Mouse (Mus musculus) CH12.LX (cell line): ENCODE data around the gene Mboat1. TPM values are rescaled to one million over a fixed set of nuclear protein-coding genes. Genes with fewer than 3 reads are reported as not detected.

Experiments used
- DNase-seq: peaks from one replicate; pipeline ENCODE4 v3.0.0-alpha.2; 2013; ENCODE audit errors: extremely low read depth
- H3K27ac ChIP-seq: 2 replicates; pipeline ENCODE4 v1.5.1; 2012; ENCODE audit warnings: low read depth, mild to moderate bottlenecking, control low read depth, moderate library complexity; ENCODE audit not compliant: insufficient read depth
- H3K27me3 ChIP-seq: replicated peaks from 2 replicates; pipeline ENCODE3; 2012; ENCODE audit warnings: inconsistent platforms
- H3K36me3 ChIP-seq, 2 experiments: replicated peaks in 1 of 2; 2 replicates each; pipeline versions ENCODE3 to v1.6.1; 2012; ENCODE audit warnings: inconsistent platforms in 1 of 2, low read length in 1 of 2, mild to moderate bottlenecking in 1 of 2, mixed read lengths in 1 of 2, moderate library complexity in 1 of 2; ENCODE audit not compliant: control insufficient read depth in 1 of 2, insufficient read depth in 1 of 2
- H3K4me1 ChIP-seq, 2 experiments: 2 replicates each; pipeline ENCODE4 v1.6.1; 2012; ENCODE audit warnings: inconsistent platforms in 1 of 2, moderate library complexity in 1 of 2; ENCODE audit not compliant: insufficient read depth in 2 of 2, control insufficient read depth in 1 of 2
- H3K4me2 ChIP-seq: 2 replicates; pipeline ENCODE4 v1.6.1; 2012; ENCODE audit warnings: low read depth, mild to moderate bottlenecking, control low read depth; ENCODE audit not compliant: poor library complexity, insufficient read depth, severe bottlenecking
- H3K4me3 ChIP-seq, 3 experiments: fragments of 150-350 bp in 1 of 3; sonication (generic) in 1 of 3; replicated peaks in 1 of 3; 2 replicates each; pipeline versions ENCODE3 to v1.5.1; 2011 to 2012; ENCODE audit warnings: low read depth in 2 of 3, low read length in 2 of 3, mild to moderate bottlenecking in 2 of 3, moderate library complexity in 2 of 3, control low read depth in 1 of 3, improper control_type of control experiment in 1 of 3, inconsistent platforms in 1 of 3, mixed read lengths in 1 of 3; ENCODE audit not compliant: poor library complexity in 1 of 3
- H3K79me2 ChIP-seq: replicated peaks from 2 replicates; pipeline ENCODE4 v1.6.1; 2012; ENCODE audit warnings: mild to moderate bottlenecking, moderate library complexity; ENCODE audit not compliant: control insufficient read depth, poor library complexity, insufficient read depth, severe bottlenecking; ENCODE audit errors: extremely low read depth
- H3K9ac ChIP-seq: 2 replicates; pipeline ENCODE4 v1.6.1; 2012; ENCODE audit warnings: low read depth, mild to moderate bottlenecking, control low read depth, moderate library complexity; ENCODE audit not compliant: insufficient read depth
- H3K9me3 ChIP-seq: replicated peaks from 2 replicates; pipeline ENCODE3; 2012; ENCODE audit warnings: low read length, inconsistent platforms, mixed read lengths
- CTCF ChIP-seq, 2 experiments: IDR thresholded peaks in 1 of 2; conservative IDR thresholded peaks in 1 of 2; 2 replicates each; pipeline ENCODE4 v1.5.1; 2011 to 2012; ENCODE audit warnings: low read depth in 2 of 2, low read length in 2 of 2, improper control_type of control experiment in 1 of 2, inconsistent platforms in 1 of 2, mild to moderate bottlenecking in 1 of 2, moderate library complexity in 1 of 2
- ELF1 ChIP-seq: IDR thresholded peaks from 2 replicates; pipeline ENCODE4 v1.6.1; 2014; ENCODE audit warnings: low read depth, mild to moderate bottlenecking, inconsistent platforms, low read length, improper control_type of control experiment
- EP300 ChIP-seq: IDR thresholded peaks from 2 replicates; pipeline ENCODE4 v1.6.1; 2011; ENCODE audit warnings: low read length, improper control_type of control experiment
- HCFC1 ChIP-seq: IDR thresholded peaks from 2 replicates; pipeline ENCODE4 v1.6.1; 2012; ENCODE audit warnings: low read depth, mild to moderate bottlenecking, inconsistent platforms, low read length, improper control_type of control experiment
- IRF4 ChIP-seq: IDR thresholded peaks from 2 replicates; pipeline ENCODE4 v1.6.1; 2014; ENCODE audit warnings: low read depth, mild to moderate bottlenecking, inconsistent platforms, low read length, improper control_type of control experiment
- JUND ChIP-seq: conservative IDR thresholded peaks from 2 replicates; pipeline ENCODE4 v1.6.1; 2011; ENCODE audit warnings: low read depth, low read length, improper control_type of control experiment
- MAX ChIP-seq: IDR thresholded peaks from 2 replicates; pipeline ENCODE4 v1.6.1; 2011; ENCODE audit warnings: low read length, improper control_type of control experiment
- MEF2A ChIP-seq: IDR thresholded peaks from 2 replicates; pipeline ENCODE4 v1.6.1; 2014; ENCODE audit warnings: low read depth, mild to moderate bottlenecking, inconsistent platforms, low read length, improper control_type of control experiment, borderline replicate concordance
- PAX5 ChIP-seq: IDR thresholded peaks from 2 replicates; pipeline ENCODE4 v1.6.1; 2012; ENCODE audit warnings: low read length, inconsistent platforms, mixed read lengths
- POLR2AphosphoS2 ChIP-seq: IDR thresholded peaks from 2 replicates; pipeline ENCODE4 v1.6.1; 2011; ENCODE audit warnings: low read depth, low read length, improper control_type of control experiment
- RAD21 ChIP-seq: IDR thresholded peaks from 2 replicates; pipeline ENCODE4 v1.6.1; 2011; ENCODE audit warnings: low read depth, mild to moderate bottlenecking, low read length, improper control_type of control experiment, moderate library complexity
- SMC3 ChIP-seq: IDR thresholded peaks from 2 replicates; pipeline ENCODE4 v1.6.1; 2011; ENCODE audit warnings: low read depth, low read length, improper control_type of control experiment
- UBTF ChIP-seq: IDR thresholded peaks from 2 replicates; pipeline ENCODE4 v1.6.1; 2012; ENCODE audit warnings: low read depth, mild to moderate bottlenecking, inconsistent platforms, low read length, improper control_type of control experiment, moderate library complexity
- ZMIZ1 ChIP-seq: IDR thresholded peaks from 2 replicates; pipeline ENCODE4 v1.6.1; 2012; ENCODE audit warnings: low read depth, mild to moderate bottlenecking, inconsistent platforms, low read length, improper control_type of control experiment
- dilution Hi-C: fragments of 300-500 bp; cut with MboI; formaldehyde crosslinking; loops from 2 replicates; pipeline ENCODE4 v1.14.3; 2020; ENCODE audit warnings: low sequenced_read_pairs; ENCODE audit not compliant: extremely low pct_unique_long_range_greater_than_20kb, extremely low pct_ligation_motif_present
- in situ Hi-C: fragments of 300-500 bp; cut with MboI; formaldehyde crosslinking; loops from 3 replicates; pipeline ENCODE4 v1.14.3; 2019; ENCODE audit warnings: low sequenced_read_pairs, low pct_ligation_motif_present, low pct_unique_long_range_greater_than_20kb, mixed read lengths
- polyA plus RNA-seq: library from polyadenylated mRNA; unstranded; fragments of >175 nt; gene quantifications from 2 replicates; pipeline ENCODE4 v1.2.1, GENCODE M21; 2012; ENCODE audit warnings: low read depth; ENCODE audit not compliant: insufficient read length
- total RNA-seq, 2 experiments: library from RNA; depleted of rRNA; stranded (reverse); fragments of 300-350 nt in 1 of 2; fragments of >200 nt in 1 of 2; gene quantifications; 2 replicates each; pipeline ENCODE4 v1.2.3; 2012 to 2014

Gene Mboat1
- total and polyA plus RNA-seq, 3 experiments: 0.53 to 3.3 (median 0.63) TPM

- TF ChIP-seq UBTF: no peak
- TF ChIP-seq ZMIZ1: no peak
- TF ChIP-seq, all 38 proteins: peak for 0
- in situ Hi-C loops: no loop called here
Observed at GRCm38 (mm10) chr13:30186456-30186855, 50.2 kb downstream of the Mboat1 start.

GRCm38 (mm10) chr13:30192031-30192716 is 55.9 kb downstream of the Mboat1 start:
- TF ChIP-seq EP300 (no peak), IRF4 (no peak), RAD21 (no peak), PAX5 (no peak), MAX (no peak), CTCF (conservative IDR thresholded peaks at IDR 0.05 in 1 of 2, IDR thresholded peaks at IDR 0.05 in 1 of 2; ENCODE audit: low read depth in 2 of 2, low read length in 2 of 2) (no peak), HCFC1 (no peak), MEF2A (no peak), SMC3 (no peak), POLR2AphosphoS2 (no peak), JUND (no peak)
- Histone ChIP-seq H3K27me3 (no peaks in the 10 kb centered on the region), H3K36me3 (no peaks in the 10 kb centered on the region), H3K79me2 (no peaks in the 10 kb centered on the region), H3K4me1 (peaks cover 0 to 23% of the 10 kb centered on the region in 2 experiments; a peak in 2 of 4 replicates), H3K27ac (no peak overlapping the region), H3K4me3 (no peak overlapping the region), H3K4me2 (no peak overlapping the region), H3K9me3 (no peaks in the 10 kb centered on the region), H3K9ac (no peak overlapping the region)
- DNase-seq: no peak
- dilution Hi-C loops (no loop called here), in situ Hi-C loops (no loop called here)

More at GRCm38 (mm10) chr13:30186456-30186855, 50.2 kb downstream of the Mboat1 start:
- H3K9me3 ChIP-seq: no peaks in the 10 kb centered on the region
- H3K9ac ChIP-seq: no peak overlapping the region
- no peak for DNase-seq
- H3K27me3 ChIP-seq: no peaks in the 10 kb centered on the region
- dilution Hi-C loops: no loop called here
- no peak overlapping the region for H3K27ac ChIP-seq
- H3K4me3 ChIP-seq: no peak overlapping the region
- H3K4me2 ChIP-seq: no peak overlapping the region
- H3K4me1 ChIP-seq: peaks cover 0 to 7% of the 10 kb centered on the region in 2 experiments; a peak in 2 of 4 replicates
- no peaks in the 10 kb centered on the region for H3K36me3 ChIP-seq
- no peaks in the 10 kb centered on the region for H3K79me2 ChIP-seq

- Histone ChIP-seq H3K27me3 (no peaks in the 10 kb centered on the region), H3K36me3 (no peaks in the 10 kb centered on the region), H3K4me2 (no peak overlapping the region), H3K9me3 (no peaks in the 10 kb centered on the region), H3K27ac (no peak overlapping the region), H3K4me3 (no peak overlapping the region), H3K9ac (no peak overlapping the region), H3K4me1 (peaks cover 5 to 33% of the 10 kb centered on the region in 2 experiments; a peak in 3 of 4 replicates), H3K79me2 (no peaks in the 10 kb centered on the region)
- peak; percentile 19 for DNase-seq
- no peak for TF ChIP-seq RAD21
- peak; percentile 35; the same call in 1 of the 2 replicates for TF ChIP-seq ELF1
- in situ Hi-C loops (no loop called here), dilution Hi-C loops (no loop called here)
Observed at GRCm38 (mm10) chr13:30193363-30193762, 57.1 kb downstream of the Mboat1 start.
